Mouse (Mus musculus) adrenal gland, postnatal 25 days (tissue): ENCODE data around the gene Zfp652. TPM values are rescaled to one million over a fixed set of nuclear protein-coding genes. Genes with fewer than 3 reads are reported as not detected.
"Not testable (repeated sequence)": the region's sequence is repeated elsewhere in the genome, so short reads cannot be mapped to it uniquely, and the experiment has no call there.

Experiments
- DNase-seq: peaks from one replicate; pipeline ENCODE4 v3.0.0; 2021; ENCODE audit warnings: mixed read lengths
- total RNA-seq: library from RNA; stranded (reverse); gene quantifications from 2 replicates; pipeline ENCODE4 v1.2.3, GENCODE M21; 2021

The Zfp652 gene
- total RNA-seq, 1 experiment from 2014 or later = 51.1 TPM

GRCm38 (mm10) chr11:95857716-95858527 is 145.4 kb downstream of the Zfp652 start:
- DNase-seq = no peak

- DNase-seq = peak; percentile 96
Observed at GRCm38 (mm10) chr11:95858528-95859467, 146.3 kb downstream of the Zfp652 start.

GRCm38 (mm10) chr11:95859468-95859855 is 147.0 kb downstream of the Zfp652 start:
- peak; percentile 72 for DNase-seq

- no peak for DNase-seq
Observed at GRCm38 (mm10) chr11:95860071-95860490, 147.6 kb downstream of the Zfp652 start.

GRCm38 (mm10) chr11:95861397-95861796 is 148.9 kb downstream of the Zfp652 start:
- no peak for DNase-seq

- no peak for DNase-seq
Observed at GRCm38 (mm10) chr11:95869442-95869841, 157.0 kb downstream of the Zfp652 start.

GRCm38 (mm10) chr11:95869918-95870470 is 157.5 kb downstream of the Zfp652 start:
- DNase-seq = no peak

- DNase-seq = peak; percentile 2
Observed at GRCm38 (mm10) chr11:95875804-95876203, 163.3 kb downstream of the Zfp652 start.

- DNase-seq = peak; percentile 72
Observed at GRCm38 (mm10) chr11:95876296-95876695, 163.8 kb downstream of the Zfp652 start.

GRCm38 (mm10) chr11:95879861-95880260 is 167.4 kb downstream of the Zfp652 start:
- not testable (repeated sequence) for DNase-seq

Other genes with a start within 250 kb of the Zfp652 start
- 2.0 and 2.9 TPM in 2 replicates for gene Nxph3, start 198.1 kb upstream of the Zfp652 start, total RNA-seq
- gene Ngfr, start 124.9 kb upstream of the Zfp652 start, total RNA-seq = 1.7 and 3.3 TPM in 2 replicates
- gene Phb, start 45.7 kb upstream of the Zfp652 start, total RNA-seq = 225 and 315 TPM in 2 replicates
- 1.1 and 1.4 TPM in 2 replicates for gene B130006D01Rik, start 10.9 kb downstream of the Zfp652 start, total RNA-seq
- 133 and 225 TPM in 2 replicates for gene Phospho1, start 111.8 kb downstream of the Zfp652 start, total RNA-seq
- gene Gngt2, start 124.5 kb downstream of the Zfp652 start, total RNA-seq = 16.2 and 20.1 TPM in 2 replicates
- gene Abi3, start 129.8 kb downstream of the Zfp652 start, total RNA-seq = 15.2 and 16.7 TPM in 2 replicates
- gene B4galnt2, start 202.2 kb downstream of the Zfp652 start, total RNA-seq = not detected in 2 replicates